Mouse (Mus musculus): Measurements from ENCODE around the gene Tekt2. TPM values are rescaled to one million over a fixed set of nuclear protein-coding genes. Genes with fewer than 3 reads are reported as not detected.

Gene Tekt2
- polyA plus RNA-seq, 1 experiment from 2014 or later: 14.6 TPM

DNA sequence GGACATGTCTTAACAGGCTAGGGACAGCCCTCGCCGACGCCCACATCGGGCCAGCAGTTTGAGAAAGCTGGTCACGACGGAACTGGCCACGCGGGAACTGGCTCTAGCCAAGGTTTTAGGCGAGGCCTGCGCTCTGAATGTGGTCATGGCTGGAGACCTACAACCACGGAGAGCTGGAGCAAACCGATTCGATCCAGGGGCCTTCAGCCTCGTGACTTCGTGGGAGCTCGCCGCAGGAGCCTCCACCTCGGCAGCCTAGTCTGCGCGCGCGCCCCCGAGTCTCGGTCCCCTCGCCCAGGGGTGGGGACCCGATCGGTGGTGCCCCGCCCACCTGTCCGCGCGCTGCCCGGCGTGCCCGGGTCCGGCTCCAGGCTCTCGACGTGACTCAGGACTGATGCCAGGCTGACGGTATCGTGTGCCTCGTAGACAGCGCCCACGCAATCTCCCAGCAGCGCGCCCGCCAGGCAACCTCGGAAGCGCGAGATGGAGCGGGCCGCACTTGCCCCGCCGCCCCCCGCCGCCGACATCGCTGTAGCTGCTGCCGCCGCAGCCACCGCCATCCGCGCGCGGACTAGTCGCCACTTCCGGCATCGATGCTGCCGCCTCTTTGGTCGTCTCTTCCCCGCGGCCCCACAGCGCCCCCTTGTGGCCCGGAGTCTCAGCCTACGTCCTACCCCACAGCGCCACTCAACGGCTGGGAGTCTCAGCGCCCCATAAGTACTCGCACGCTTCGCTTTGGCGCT lies 4.2 kb downstream of the Tekt2 start, which contains the start of gene Adprhl2:
Gene Adprhl2 (minus strand): TSS at position 593 of the 743 bp plus-strand sequence.
- peak within 1 kb of the TSS; percentile 66 for H3K27ac ChIP-seq (ENCODE audit: low read length)
- H3K4me2 ChIP-seq (replicated peaks; ENCODE audit: low read depth, low read length): peak within 1 kb of the TSS; percentile 82
- peak within 1 kb of the TSS; percentile 69 for H3K9ac ChIP-seq (replicated peaks; ENCODE audit: low read depth)
- no peaks in the 10 kb centered on the region for H3K27me3 ChIP-seq (replicated peaks; ENCODE audit: insufficient read depth, low read length)
- WGBS: 2% methylated on average over 72 of the region's 80 CpGs
- TF ChIP-seq EP300 (IDR thresholded peaks at IDR 0.05): no peak
- peak; percentile 100 for TF ChIP-seq CTCF (IDR thresholded peaks at IDR 0.05)
- 0 out of 2 replicates have a peak, but pooled peaks cover 8% of the 10 kb centered on the region for H3K4me1 ChIP-seq (ENCODE audit: insufficient read depth, low read depth, low read length)
- H3K4me3 ChIP-seq (ENCODE audit: low read depth, low read length): peak within 1 kb of the TSS; percentile 84
- H3K36me3 ChIP-seq (ENCODE audit: insufficient read depth, low read length): peaks cover 7% of the 10 kb centered on the region; the same call in 1 of the 2 replicates
- ATAC-seq (peak; percentile 90), DNase-seq (ENCODE audit: low spot score) (peak; percentile 96)
- no peaks in the 10 kb centered on the region for H3K9me3 ChIP-seq (ENCODE audit: low read length)

DNA sequence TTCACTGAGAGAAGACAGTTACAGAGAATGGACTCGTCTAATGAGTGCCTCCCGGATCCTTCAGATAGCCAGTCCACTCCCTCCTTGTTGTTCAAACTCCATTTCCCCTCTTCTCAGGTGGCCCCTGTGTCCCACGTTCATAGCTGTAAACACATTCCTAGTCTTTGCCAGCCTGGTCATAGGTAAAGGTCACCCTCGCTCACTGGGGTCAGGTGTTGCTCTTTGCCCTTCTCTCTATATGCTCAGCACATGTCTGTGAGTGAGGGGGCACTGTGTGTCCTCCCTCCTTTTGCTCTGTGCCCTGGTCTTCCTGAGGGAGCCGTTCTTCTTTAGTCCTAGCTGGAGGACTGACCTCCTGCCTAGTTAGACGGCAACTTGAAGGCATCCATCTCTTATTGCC lies 5.7 kb downstream of the Tekt2 start:
- no peak overlapping the region for H3K4me2 ChIP-seq (replicated peaks; ENCODE audit: low read depth, low read length)

DNA sequence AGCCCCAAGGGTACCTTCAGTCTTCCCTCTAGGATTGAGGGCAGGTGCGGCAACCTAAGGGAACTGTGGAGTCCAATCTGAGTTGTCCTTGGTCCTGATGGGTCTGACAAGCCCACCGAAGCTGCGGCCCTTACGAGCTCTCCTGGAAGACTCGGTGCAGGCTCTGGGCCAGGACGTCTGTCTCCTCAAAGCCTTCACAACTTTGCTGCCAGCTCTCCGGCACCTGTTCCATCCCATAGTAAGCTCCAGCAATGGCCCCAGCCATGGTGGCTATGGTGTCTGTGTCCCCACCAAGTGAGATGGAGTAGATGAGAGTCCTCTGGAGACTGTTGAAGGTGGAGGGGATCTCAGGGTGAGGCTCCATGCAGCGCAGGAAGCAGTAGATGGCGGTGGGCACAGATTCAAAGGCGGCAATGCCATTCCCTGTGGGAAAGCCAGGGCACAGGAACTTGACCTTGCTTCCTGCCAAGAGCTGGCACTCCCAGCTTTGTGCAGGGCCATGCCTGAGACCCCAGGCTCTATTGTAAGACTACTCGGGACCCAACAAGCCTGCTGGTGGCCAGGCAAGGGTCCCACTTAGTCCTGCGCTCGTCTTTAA lies 8.9 kb downstream of the Tekt2 start:
- H3K9me3 ChIP-seq (ENCODE audit: low read length): no peaks in the 10 kb centered on the region
- no peak overlapping the region for H3K4me3 ChIP-seq (ENCODE audit: low read depth, low read length)
- H3K27ac ChIP-seq (ENCODE audit: low read length): no peak overlapping the region
- no peaks in the 10 kb centered on the region for H3K27me3 ChIP-seq (replicated peaks; ENCODE audit: insufficient read depth, low read length)
- ATAC-seq (no peak), DNase-seq (ENCODE audit: low spot score) (no peak)
- no peak for TF ChIP-seq CTCF (IDR thresholded peaks at IDR 0.05)
- TF ChIP-seq EP300 (IDR thresholded peaks at IDR 0.05): no peak
- no peak overlapping the region for H3K9ac ChIP-seq (replicated peaks; ENCODE audit: low read depth)
- 0 out of 2 replicates have a peak, but pooled peaks cover 8% of the 10 kb centered on the region for H3K4me1 ChIP-seq (ENCODE audit: insufficient read depth, low read depth, low read length)
- no peak overlapping the region for H3K4me2 ChIP-seq (replicated peaks; ENCODE audit: low read depth, low read length)
- H3K36me3 ChIP-seq (ENCODE audit: insufficient read depth, low read length): peaks cover 7% of the 10 kb centered on the region; the same call in 1 of the 2 replicates
- 86% methylated on average over 13 of the region's 13 CpGs for WGBS

More for the DNA sequence above, 5.7 kb downstream of the Tekt2 start:
- no peak overlapping the region for H3K27ac ChIP-seq (ENCODE audit: low read length)
- H3K9ac ChIP-seq (replicated peaks; ENCODE audit: low read depth): no peak overlapping the region
- H3K36me3 ChIP-seq (ENCODE audit: insufficient read depth, low read length): peaks cover 7% of the 10 kb centered on the region; the same call in 1 of the 2 replicates
- ATAC-seq (no peak), DNase-seq (ENCODE audit: low spot score) (no peak)
- TF ChIP-seq CTCF (IDR thresholded peaks at IDR 0.05) (no peak), EP300 (IDR thresholded peaks at IDR 0.05) (no peak)
- 0 out of 2 replicates have a peak, but pooled peaks cover 8% of the 10 kb centered on the region for H3K4me1 ChIP-seq (ENCODE audit: insufficient read depth, low read depth, low read length)
- no peaks in the 10 kb centered on the region for H3K27me3 ChIP-seq (replicated peaks; ENCODE audit: insufficient read depth, low read length)
- no peaks in the 10 kb centered on the region for H3K9me3 ChIP-seq (ENCODE audit: low read length)
- 83% methylated on average over 6 of the region's 6 CpGs for WGBS
- H3K4me3 ChIP-seq (ENCODE audit: low read depth, low read length): no peak overlapping the region

DNA sequence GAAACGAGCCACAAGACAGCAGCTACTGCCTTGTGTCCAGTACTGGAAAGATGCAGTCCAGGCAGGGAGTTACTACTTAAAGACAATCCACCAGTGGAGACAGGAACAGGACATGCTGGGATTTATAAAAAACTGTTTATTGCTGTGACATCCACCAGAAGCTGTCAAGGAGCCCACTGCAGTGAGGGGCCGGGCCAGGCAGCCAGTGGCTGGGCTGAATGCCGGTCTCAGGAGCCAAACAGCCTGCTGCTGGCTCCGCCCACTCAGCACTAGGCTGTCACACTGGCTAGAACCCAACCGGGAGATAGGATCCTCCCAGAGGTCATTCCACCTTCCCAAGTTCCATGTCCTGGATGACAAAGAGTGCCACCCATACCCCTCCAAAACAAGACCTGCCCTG lies 9.6 kb downstream of the Tekt2 start:
- peaks cover 7% of the 10 kb centered on the region; the same call in 1 of the 2 replicates for H3K36me3 ChIP-seq (ENCODE audit: insufficient read depth, low read length)
- 34% methylated on average over 5 of the region's 5 CpGs for WGBS
- ATAC-seq (no peak), DNase-seq (ENCODE audit: low spot score) (no peak)
- no peak overlapping the region for H3K4me3 ChIP-seq (ENCODE audit: low read depth, low read length)
- no peak overlapping the region for H3K4me2 ChIP-seq (replicated peaks; ENCODE audit: low read depth, low read length)
- 0 out of 2 replicates have a peak, but pooled peaks cover 8% of the 10 kb centered on the region for H3K4me1 ChIP-seq (ENCODE audit: insufficient read depth, low read depth, low read length)
- H3K27ac ChIP-seq (ENCODE audit: low read length): no peak overlapping the region
- no peaks in the 10 kb centered on the region for H3K9me3 ChIP-seq (ENCODE audit: low read length)
- H3K9ac ChIP-seq (replicated peaks; ENCODE audit: low read depth): no peak overlapping the region
- TF ChIP-seq EP300 (IDR thresholded peaks at IDR 0.05): no peak
- TF ChIP-seq CTCF (IDR thresholded peaks at IDR 0.05): no peak
- H3K27me3 ChIP-seq (replicated peaks; ENCODE audit: insufficient read depth, low read length): no peaks in the 10 kb centered on the region

DNA sequence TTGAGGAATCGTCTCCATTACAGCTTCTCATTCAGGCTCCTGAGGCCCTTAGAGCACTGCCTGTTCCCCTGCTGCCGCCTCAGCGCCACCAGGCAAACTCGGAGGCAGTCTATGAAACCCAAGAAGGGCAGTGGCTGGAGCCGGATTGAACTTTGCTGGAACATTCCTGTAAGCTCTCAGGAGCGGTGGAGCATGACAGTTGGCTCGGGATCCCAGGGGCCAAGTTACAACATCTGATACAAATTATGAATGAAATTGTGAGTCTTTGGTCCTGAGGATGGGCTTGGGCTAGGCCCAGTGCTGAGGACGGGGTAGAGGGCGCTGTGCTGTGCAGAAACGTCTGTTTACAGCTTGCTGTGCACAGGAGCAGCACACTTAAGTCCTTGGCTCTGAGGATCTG lies 11.1 kb downstream of the Tekt2 start:
- WGBS: 68% methylated on average over 10 of the region's 10 CpGs
- H3K27ac ChIP-seq (ENCODE audit: low read length): no peak overlapping the region
- peaks cover 7% of the 10 kb centered on the region; the same call in 1 of the 2 replicates for H3K36me3 ChIP-seq (ENCODE audit: insufficient read depth, low read length)
- no peak for DNase-seq (ENCODE audit: low spot score)
- no peaks in the 10 kb centered on the region for H3K27me3 ChIP-seq (replicated peaks; ENCODE audit: insufficient read depth, low read length)
- H3K9me3 ChIP-seq (ENCODE audit: low read length): no peaks in the 10 kb centered on the region
- no peak overlapping the region for H3K9ac ChIP-seq (replicated peaks; ENCODE audit: low read depth)
- TF ChIP-seq CTCF (IDR thresholded peaks at IDR 0.05): no peak; the same call in 1 of the 2 replicates
- TF ChIP-seq EP300 (IDR thresholded peaks at IDR 0.05): no peak
- no peak overlapping the region for H3K4me2 ChIP-seq (replicated peaks; ENCODE audit: low read depth, low read length)
- no peaks in the 10 kb centered on the region for H3K4me1 ChIP-seq (ENCODE audit: insufficient read depth, low read depth, low read length)
- no peak overlapping the region for H3K4me3 ChIP-seq (ENCODE audit: low read depth, low read length)
- ATAC-seq: no peak

DNA sequence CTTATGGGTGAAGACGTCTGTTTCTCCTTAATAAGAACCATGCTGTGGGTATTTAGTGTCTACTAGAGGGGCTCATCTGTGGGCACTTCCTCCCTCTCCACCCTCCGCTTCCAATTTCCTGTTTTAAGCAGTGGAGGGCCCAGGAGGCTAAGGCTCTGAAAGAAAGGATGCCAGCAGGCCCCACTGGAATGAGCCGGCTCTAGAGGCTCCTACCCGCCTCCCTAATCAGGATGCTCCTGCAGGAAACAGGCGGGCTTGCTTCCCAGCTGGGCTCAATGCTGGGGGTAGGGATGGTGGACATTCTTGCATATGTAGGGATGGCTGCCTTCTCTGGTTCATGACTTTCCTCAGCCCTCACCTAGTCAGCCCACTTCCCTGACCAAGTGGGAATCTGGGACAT lies 12.3 kb downstream of the Tekt2 start:
- Histone ChIP-seq H3K9ac (replicated peaks; ENCODE audit: low read depth) (no peak overlapping the region), H3K4me1 (ENCODE audit: insufficient read depth, low read depth, low read length) (no peaks in the 10 kb centered on the region), H3K4me2 (replicated peaks; ENCODE audit: low read depth, low read length) (no peak overlapping the region), H3K36me3 (ENCODE audit: insufficient read depth, low read length) (peaks cover 7% of the 10 kb centered on the region; the same call in 1 of the 2 replicates), H3K27me3 (replicated peaks; ENCODE audit: insufficient read depth, low read length) (no peaks in the 10 kb centered on the region), H3K4me3 (ENCODE audit: low read depth, low read length) (no peak overlapping the region), H3K27ac (ENCODE audit: low read length) (no peak overlapping the region), H3K9me3 (ENCODE audit: low read length) (no peaks in the 10 kb centered on the region)
- ATAC-seq (no peak), DNase-seq (ENCODE audit: low spot score) (no peak)
- WGBS: 43% methylated on average over 5 of the region's 5 CpGs
- no peak for TF ChIP-seq CTCF (IDR thresholded peaks at IDR 0.05)
- no peak for TF ChIP-seq EP300 (IDR thresholded peaks at IDR 0.05)
